28 mouse cellular contexts compared by ENCODE assay signal in the genomic region with DNA sequence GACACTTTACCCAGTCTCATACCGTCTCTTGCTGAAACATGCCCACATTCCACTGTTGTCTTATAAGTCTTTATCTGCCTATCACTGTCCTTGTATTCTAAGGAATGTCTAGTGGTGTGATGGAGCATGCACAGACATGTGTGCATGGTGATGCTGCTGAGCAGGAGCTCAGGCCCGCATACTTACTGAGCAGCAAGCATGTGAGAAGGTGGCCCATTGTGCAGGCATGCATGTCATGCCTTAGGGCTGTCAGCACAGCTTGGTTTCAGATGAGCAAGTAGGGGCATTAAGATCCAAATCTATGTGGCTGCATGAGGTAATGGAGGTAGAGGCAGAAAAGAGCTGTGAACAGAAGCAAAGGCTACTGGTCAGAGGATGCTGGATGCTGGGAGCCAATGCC.
A peak's percentile ranks its signal among the peaks of the same experiment; 100 is the strongest.
DNase-seq lines count a peak whose midpoint lies in the region; ATAC-seq lines count a peak whose summit lies in the region.
"Had no signal": no experiment of that assay in that cellular context is flagged by ENCODE, and none has a peak within 500 bp of the region (broad histone marks: within the 10 kb centered on the region; RNA-seq: fewer than 3 reads in every experiment).

No protein-coding gene starts in this region.

- 92% methylated on average over 2 of the region's 2 CpGs for WGBS in forebrain, embryonic 13.5 days
- WGBS in forebrain, embryonic 15.5 days = 94% methylated on average over 2 of the region's 2 CpGs
- WGBS in kidney, embryonic 15.5 days = 82% methylated on average over 2 of the region's 2 CpGs
- WGBS in kidney, embryonic 16.5 days = 72% methylated on average over 2 of the region's 2 CpGs
- WGBS in embryonic facial prominence, embryonic 12.5 days = 80% methylated on average over 2 of the region's 2 CpGs
- 73% methylated on average over 2 of the region's 2 CpGs for WGBS in embryonic facial prominence, embryonic 14.5 days

- no peak overlapping the region for H3K9ac ChIP-seq in forebrain, embryonic 13.5 days
- no peak overlapping the region for H3K9ac ChIP-seq in forebrain, embryonic 15.5 days (replicated peaks)
- no peak overlapping the region for H3K9ac ChIP-seq in kidney, embryonic 15.5 days
- H3K9ac ChIP-seq in kidney, embryonic 16.5 days (replicated peaks; ENCODE audit: low read length) = no peak overlapping the region
- H3K9ac ChIP-seq in embryonic facial prominence, embryonic 12.5 days = no peak overlapping the region
- no peak overlapping the region for H3K9ac ChIP-seq in embryonic facial prominence, embryonic 14.5 days (ENCODE audit: low read depth, low read length)
- H3K9ac ChIP-seq: embryonic facial prominence, embryonic 15.5 days; forebrain, embryonic 12.5 days; forebrain, postnatal 0 days; heart, embryonic 13.5 days; hindbrain, embryonic 13.5 days; intestine, embryonic 15.5 days had no signal

- no peaks in the 10 kb centered on the region for H3K4me1 ChIP-seq in forebrain, embryonic 13.5 days
- H3K4me1 ChIP-seq in forebrain, embryonic 15.5 days = no peaks in the 10 kb centered on the region
- no peaks in the 10 kb centered on the region for H3K4me1 ChIP-seq in kidney, embryonic 15.5 days
- no peaks in the 10 kb centered on the region for H3K4me1 ChIP-seq in kidney, embryonic 16.5 days (ENCODE audit: insufficient read depth, low read length)
- no peaks in the 10 kb centered on the region for H3K4me1 ChIP-seq in embryonic facial prominence, embryonic 12.5 days
- no peaks in the 10 kb centered on the region for H3K4me1 ChIP-seq in embryonic facial prominence, embryonic 14.5 days (ENCODE audit: control insufficient read depth, insufficient read depth, low read length)
- H3K4me1 ChIP-seq: embryonic facial prominence, embryonic 15.5 days; forebrain, embryonic 12.5 days; heart, embryonic 10.5 days; heart, embryonic 13.5 days; hindbrain, embryonic 13.5 days; intestine, embryonic 15.5 days had no signal

- ATAC-seq in forebrain, embryonic 13.5 days = 0 out of 2 replicates have a peak, but pooled peaks have one; percentile 21
- no peak for ATAC-seq in forebrain, embryonic 15.5 days (replicated peaks)
- 0 out of 2 replicates have a peak, but pooled peaks have one; percentile 33 for ATAC-seq in kidney, embryonic 15.5 days (replicated peaks; ENCODE audit: low FRiP score)
- ATAC-seq in kidney, embryonic 16.5 days (ENCODE audit: low FRiP score, low TSS enrichment) = no peak; the same call in 1 of the 2 replicates
- ATAC-seq in embryonic facial prominence, embryonic 12.5 days (ENCODE audit: insufficient number of reproducible peaks, insufficient read depth, low FRiP score, low TSS enrichment) = 0 out of 2 replicates have a peak, but pooled peaks have one; percentile 41
- no peak for ATAC-seq in embryonic facial prominence, embryonic 14.5 days (ENCODE audit: low read depth)
- no peak for ATAC-seq in erythroblast, adult 5-6 weeks (replicated peaks; ENCODE audit: low FRiP score, poor library complexity, severe bottlenecking)
- ATAC-seq: CD4-positive, CD25-positive, alpha-beta regulatory T cell, adult 4 months; forebrain, postnatal 0 days; hindbrain, embryonic 16.5 days; intestine, embryonic 15.5 days had no signal

- no peaks in the 10 kb centered on the region for H3K36me3 ChIP-seq in forebrain, embryonic 13.5 days (ENCODE audit: poor library complexity, severe bottlenecking)
- H3K36me3 ChIP-seq in forebrain, embryonic 15.5 days = no peaks in the 10 kb centered on the region
- H3K36me3 ChIP-seq in kidney, embryonic 15.5 days = no peaks in the 10 kb centered on the region
- no peaks in the 10 kb centered on the region for H3K36me3 ChIP-seq in kidney, embryonic 16.5 days (ENCODE audit: insufficient read depth, low read length)
- no peaks in the 10 kb centered on the region for H3K36me3 ChIP-seq in embryonic facial prominence, embryonic 12.5 days
- no peaks in the 10 kb centered on the region for H3K36me3 ChIP-seq in embryonic facial prominence, embryonic 14.5 days (ENCODE audit: control insufficient read depth, insufficient read depth, low read length)
- H3K36me3 ChIP-seq: embryonic facial prominence, embryonic 15.5 days; forebrain, embryonic 12.5 days; heart, embryonic 10.5 days; heart, embryonic 13.5 days; hindbrain, embryonic 13.5 days; intestine, embryonic 15.5 days had no signal

- no peak overlapping the region for H3K4me2 ChIP-seq in forebrain, embryonic 13.5 days
- H3K4me2 ChIP-seq in forebrain, embryonic 15.5 days (replicated peaks) = no peak overlapping the region
- no peak overlapping the region for H3K4me2 ChIP-seq in kidney, embryonic 15.5 days
- H3K4me2 ChIP-seq in kidney, embryonic 16.5 days (replicated peaks; ENCODE audit: low read depth, low read length) = no peak overlapping the region
- H3K4me2 ChIP-seq in embryonic facial prominence, embryonic 12.5 days (replicated peaks) = no peak overlapping the region
- no peak overlapping the region for H3K4me2 ChIP-seq in embryonic facial prominence, embryonic 14.5 days (ENCODE audit: low read depth, low read length)
- H3K4me2 ChIP-seq: embryonic facial prominence, embryonic 15.5 days; forebrain, embryonic 12.5 days; heart, embryonic 13.5 days; hindbrain, embryonic 13.5 days; intestine, embryonic 15.5 days had no signal

- H3K27me3 ChIP-seq in forebrain, embryonic 13.5 days = no peaks in the 10 kb centered on the region
- H3K27me3 ChIP-seq in forebrain, embryonic 15.5 days = no peaks in the 10 kb centered on the region
- no peaks in the 10 kb centered on the region for H3K27me3 ChIP-seq in kidney, embryonic 15.5 days
- H3K27me3 ChIP-seq in kidney, embryonic 16.5 days (ENCODE audit: insufficient read depth, low read length) = no peaks in the 10 kb centered on the region
- H3K27me3 ChIP-seq in embryonic facial prominence, embryonic 12.5 days = no peaks in the 10 kb centered on the region
- no peaks in the 10 kb centered on the region for H3K27me3 ChIP-seq in embryonic facial prominence, embryonic 14.5 days (replicated peaks; ENCODE audit: control insufficient read depth, insufficient read depth, low read length)
- H3K27me3 ChIP-seq: embryonic facial prominence, embryonic 15.5 days; forebrain, embryonic 12.5 days; heart, embryonic 13.5 days; hindbrain, embryonic 13.5 days; intestine, embryonic 15.5 days had no signal

- no peak overlapping the region for H3K27ac ChIP-seq in forebrain, embryonic 13.5 days
- H3K27ac ChIP-seq in forebrain, embryonic 15.5 days (replicated peaks) = no peak overlapping the region
- H3K27ac ChIP-seq in kidney, embryonic 15.5 days = no peak overlapping the region
- H3K27ac ChIP-seq in kidney, embryonic 16.5 days (ENCODE audit: low read length) = no peak overlapping the region
- H3K27ac ChIP-seq in embryonic facial prominence, embryonic 12.5 days = no peak overlapping the region
- no peak overlapping the region for H3K27ac ChIP-seq in embryonic facial prominence, embryonic 14.5 days (replicated peaks; ENCODE audit: low read depth, low read length)
- H3K27ac ChIP-seq: embryonic facial prominence, embryonic 15.5 days; forebrain, embryonic 12.5 days; heart, adult 2 months; heart, embryonic 10.5 days; heart, embryonic 13.5 days; hindbrain, embryonic 13.5 days; intestine, embryonic 15.5 days had no signal

- no peak overlapping the region for H3K4me3 ChIP-seq in forebrain, embryonic 13.5 days
- H3K4me3 ChIP-seq in forebrain, embryonic 15.5 days = no peak overlapping the region
- no peak overlapping the region for H3K4me3 ChIP-seq in kidney, embryonic 15.5 days (replicated peaks)
- no peak overlapping the region for H3K4me3 ChIP-seq in kidney, embryonic 16.5 days (ENCODE audit: low read length)
- H3K4me3 ChIP-seq in embryonic facial prominence, embryonic 12.5 days = no peak overlapping the region
- no peak overlapping the region for H3K4me3 ChIP-seq in embryonic facial prominence, embryonic 14.5 days (ENCODE audit: low read depth, low read length)
- H3K4me3 ChIP-seq: embryonic facial prominence, embryonic 15.5 days; erythroblast, embryonic 14.5 days; forebrain, embryonic 12.5 days; heart, adult 2 months; heart, embryonic 10.5 days; heart, embryonic 13.5 days; hindbrain, embryonic 13.5 days; intestine, embryonic 15.5 days had no signal

- no peaks in the 10 kb centered on the region for H3K9me3 ChIP-seq in forebrain, embryonic 13.5 days (replicated peaks)
- H3K9me3 ChIP-seq in forebrain, embryonic 15.5 days = no peaks in the 10 kb centered on the region
- H3K9me3 ChIP-seq in kidney, embryonic 15.5 days (replicated peaks) = no peaks in the 10 kb centered on the region
- no peaks in the 10 kb centered on the region for H3K9me3 ChIP-seq in kidney, embryonic 16.5 days (ENCODE audit: low read length)
- no peaks in the 10 kb centered on the region for H3K9me3 ChIP-seq in embryonic facial prominence, embryonic 12.5 days
- H3K9me3 ChIP-seq in embryonic facial prominence, embryonic 14.5 days (ENCODE audit: control insufficient read depth, low read length) = no peaks in the 10 kb centered on the region
- H3K9me3 ChIP-seq: embryonic facial prominence, embryonic 15.5 days; forebrain, embryonic 12.5 days; heart, embryonic 10.5 days; heart, embryonic 13.5 days; hindbrain, embryonic 13.5 days; intestine, embryonic 15.5 days had no signal

- DNase-seq in embryonic facial prominence, embryonic 14.5 days (ENCODE audit: low spot score) = peak; percentile 4
- DNase-seq: adrenal gland, adult 2 months; adrenal gland, postnatal 14 days; cerebellum, adult 11-12 months; cerebellum, adult 8-10 months; cerebellum, postnatal 10 days; forebrain, postnatal 0 days; gastrocnemius, postnatal 10 days; gastrocnemius, postnatal 36 days; heart, adult 2 months; heart, postnatal 14 days; heart, postnatal 4 days; kidney, adult 11 months had no signal

Comparison
In these comparisons a context has a peak if more than half of its experiments do, and no peak if none do; other contexts are left out.
1. ATAC-seq: peak in forebrain, embryonic 13.5 days (single experiment), kidney, embryonic 15.5 days (single experiment) and embryonic facial prominence, embryonic 12.5 days (single experiment); none in forebrain, embryonic 15.5 days (single experiment), kidney, embryonic 16.5 days (single experiment), embryonic facial prominence, embryonic 14.5 days (single experiment) and erythroblast, adult 5-6 weeks (single experiment).